Mouse (Mus musculus): ENCODE measurements around the gene Yeats2. TPM values are rescaled to one million over a fixed set of nuclear protein-coding genes. Genes with fewer than 3 reads are reported as not detected.

The Yeats2 gene
- polyA plus RNA-seq, 1 experiment from 2014 or later: 26.6 TPM

DNA sequence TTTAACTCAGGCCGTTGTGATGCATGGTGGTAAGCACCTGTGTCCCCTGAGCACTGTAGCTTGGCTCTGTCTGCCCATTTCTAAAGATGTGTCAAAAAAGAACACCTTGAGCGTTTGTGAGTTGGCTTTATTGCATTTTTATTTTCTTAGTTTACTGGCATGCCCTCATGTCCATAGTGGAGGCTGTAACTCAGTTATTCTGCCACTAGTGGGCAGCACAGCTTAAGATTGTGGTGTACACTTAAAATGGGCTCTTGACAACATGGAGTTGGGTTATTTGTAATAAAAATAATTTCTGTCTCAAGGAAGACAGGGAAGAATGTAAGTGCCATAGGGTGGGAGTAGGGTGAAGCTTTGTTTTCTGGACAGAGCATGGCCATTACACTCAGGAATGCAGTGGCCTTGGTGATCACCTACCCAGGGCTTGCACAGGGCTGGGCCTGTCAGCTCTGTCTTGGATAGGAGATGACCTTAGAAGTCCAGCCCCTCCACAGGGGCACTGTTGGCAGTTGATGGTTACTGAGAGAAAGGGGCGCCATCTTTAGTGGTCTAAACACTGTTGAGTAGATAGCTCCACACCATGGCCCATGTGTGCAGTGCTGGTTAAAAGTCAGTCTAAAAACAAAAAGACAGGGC, 72.8 kb downstream of the Yeats2 start:
- Histone ChIP-seq H3K4me2 (ENCODE audit: low read length) (no peak overlapping the region), H3K27me3 (ENCODE audit: control insufficient read depth, insufficient read depth, low read length) (no peaks in the 10 kb centered on the region), H3K27ac (replicated peaks; ENCODE audit: low read depth, low read length) (no peak overlapping the region), H3K36me3 (ENCODE audit: control insufficient read depth, insufficient read depth, low read length) (peaks cover 92% of the 10 kb centered on the region), H3K9ac (replicated peaks; ENCODE audit: low read length) (no peak overlapping the region), H3K9me3 (ENCODE audit: control insufficient read depth, low read length) (no peaks in the 10 kb centered on the region), H3K4me1 (ENCODE audit: control insufficient read depth, insufficient read depth, low read length) (no peaks in the 10 kb centered on the region), H3K4me3 (replicated peaks; ENCODE audit: low read depth, low read length) (no peak overlapping the region)
- DNase-seq (peak; percentile 81), ATAC-seq (ENCODE audit: low FRiP score, low TSS enrichment) (no peak)
- 96% methylated on average over 3 of the region's 3 CpGs for WGBS

DNA sequence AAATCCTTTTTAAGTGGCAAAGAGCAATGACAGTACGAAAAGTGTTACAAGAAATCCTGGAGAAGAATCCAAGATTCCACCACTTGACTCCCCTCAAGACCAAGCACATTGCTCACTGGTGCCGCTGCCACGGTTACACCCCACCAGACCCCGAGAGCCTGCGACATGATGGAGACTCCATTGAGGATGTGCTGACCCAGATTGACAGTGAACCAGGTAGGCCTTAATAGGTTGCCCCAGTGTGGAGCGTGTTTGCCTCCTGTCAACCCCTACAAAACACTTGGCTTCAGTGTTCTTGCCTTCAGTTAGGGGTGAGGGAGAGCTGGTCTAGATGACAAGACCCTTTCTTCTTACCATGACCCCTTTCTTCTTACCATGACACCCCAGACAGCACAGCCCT, 81.9 kb downstream of the Yeats2 start:
- H3K27me3 ChIP-seq (ENCODE audit: control insufficient read depth, insufficient read depth, low read length): no peaks in the 10 kb centered on the region
- no peak overlapping the region for H3K4me3 ChIP-seq (replicated peaks; ENCODE audit: low read depth, low read length)
- no peaks in the 10 kb centered on the region for H3K9me3 ChIP-seq (ENCODE audit: control insufficient read depth, low read length)
- peaks cover 72% of the 10 kb centered on the region for H3K36me3 ChIP-seq (ENCODE audit: control insufficient read depth, insufficient read depth, low read length)
- WGBS: 97% methylated on average over 6 of the region's 6 CpGs
- H3K4me1 ChIP-seq (ENCODE audit: control insufficient read depth, insufficient read depth, low read length): no peaks in the 10 kb centered on the region
- H3K4me2 ChIP-seq (ENCODE audit: low read length): no peak overlapping the region
- ATAC-seq (ENCODE audit: low FRiP score, low TSS enrichment): no peak
- no peak overlapping the region for H3K9ac ChIP-seq (replicated peaks; ENCODE audit: low read length)
- no peak overlapping the region for H3K27ac ChIP-seq (replicated peaks; ENCODE audit: low read depth, low read length)
- DNase-seq: no peak

DNA sequence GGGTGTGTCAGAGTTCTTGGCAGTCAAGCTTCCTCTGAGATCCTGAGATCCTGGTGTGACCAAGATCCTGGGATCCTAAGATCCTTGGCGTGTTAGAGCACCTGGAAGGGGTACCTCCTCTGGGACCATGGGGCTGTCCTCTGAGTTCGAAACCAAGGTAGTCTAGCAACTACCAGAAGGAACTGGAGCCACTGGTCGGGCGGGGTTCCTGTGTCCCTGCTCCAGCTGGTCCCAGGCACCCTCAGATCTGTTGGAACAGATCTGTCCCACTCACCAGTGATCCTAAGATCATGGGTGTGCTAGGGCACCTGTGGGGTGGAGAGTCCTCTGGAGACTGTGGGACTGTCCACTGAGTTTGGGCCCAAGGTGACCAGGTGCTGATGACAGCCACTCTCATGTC, 85.8 kb downstream of the Yeats2 start:
- Histone ChIP-seq H3K9me3 (ENCODE audit: control insufficient read depth, low read length) (no peaks in the 10 kb centered on the region), H3K36me3 (ENCODE audit: control insufficient read depth, insufficient read depth, low read length) (peaks cover 72% of the 10 kb centered on the region), H3K4me2 (ENCODE audit: low read length) (no peak overlapping the region), H3K9ac (replicated peaks; ENCODE audit: low read length) (no peak overlapping the region), H3K4me3 (replicated peaks; ENCODE audit: low read depth, low read length) (no peak overlapping the region), H3K27me3 (ENCODE audit: control insufficient read depth, insufficient read depth, low read length) (no peaks in the 10 kb centered on the region), H3K4me1 (ENCODE audit: control insufficient read depth, insufficient read depth, low read length) (no peaks in the 10 kb centered on the region), H3K27ac (replicated peaks; ENCODE audit: low read depth, low read length) (no peak overlapping the region)
- ATAC-seq (ENCODE audit: low FRiP score, low TSS enrichment): no peak
- DNase-seq: no peak
- WGBS: 98% methylated on average over 4 of the region's 4 CpGs

DNA sequence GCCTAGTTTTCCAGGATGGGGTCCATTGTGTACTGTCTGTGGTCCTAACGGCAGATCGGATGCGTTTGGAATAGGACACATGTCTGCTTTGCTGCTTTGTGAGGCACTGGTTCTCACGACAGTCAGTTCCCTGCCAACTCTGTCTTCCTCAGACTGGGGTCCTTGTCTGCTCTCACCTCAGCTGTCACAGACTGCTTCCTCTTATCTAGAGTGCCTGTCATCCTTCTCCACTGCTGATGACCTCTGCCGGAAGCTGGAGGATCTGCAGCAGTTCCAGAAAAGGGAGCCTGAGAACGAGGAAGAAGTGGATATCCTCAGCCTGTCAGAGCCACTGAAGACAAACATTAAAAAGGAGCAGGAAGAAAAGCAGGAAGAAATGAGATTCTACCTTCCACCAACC, 86.6 kb downstream of the Yeats2 start:
- Histone ChIP-seq H3K36me3 (ENCODE audit: control insufficient read depth, insufficient read depth, low read length) (peaks cover 70% of the 10 kb centered on the region), H3K4me2 (ENCODE audit: low read length) (no peak overlapping the region), H3K4me3 (replicated peaks; ENCODE audit: low read depth, low read length) (no peak overlapping the region), H3K9ac (replicated peaks; ENCODE audit: low read length) (no peak overlapping the region), H3K4me1 (ENCODE audit: control insufficient read depth, insufficient read depth, low read length) (no peaks in the 10 kb centered on the region), H3K27me3 (ENCODE audit: control insufficient read depth, insufficient read depth, low read length) (no peaks in the 10 kb centered on the region), H3K27ac (replicated peaks; ENCODE audit: low read depth, low read length) (no peak overlapping the region), H3K9me3 (ENCODE audit: control insufficient read depth, low read length) (no peaks in the 10 kb centered on the region)
- WGBS: 89% methylated on average over 6 of the region's 6 CpGs
- ATAC-seq (ENCODE audit: low FRiP score, low TSS enrichment) (no peak), DNase-seq (no peak)

- H3K9ac ChIP-seq (replicated peaks; ENCODE audit: low read length): no peak overlapping the region
- no peaks in the 10 kb centered on the region for H3K4me1 ChIP-seq (ENCODE audit: control insufficient read depth, insufficient read depth, low read length)
- H3K4me3 ChIP-seq (replicated peaks; ENCODE audit: low read depth, low read length): no peak overlapping the region
- no peak for DNase-seq
- WGBS: 97% methylated on average over 5 of the region's 5 CpGs
- no peak for ATAC-seq (ENCODE audit: low FRiP score, low TSS enrichment)
- H3K4me2 ChIP-seq (ENCODE audit: low read length): no peak overlapping the region
- no peak overlapping the region for H3K27ac ChIP-seq (replicated peaks; ENCODE audit: low read depth, low read length)
- peaks cover 69% of the 10 kb centered on the region for H3K36me3 ChIP-seq (ENCODE audit: control insufficient read depth, insufficient read depth, low read length)
- no peaks in the 10 kb centered on the region for H3K27me3 ChIP-seq (ENCODE audit: control insufficient read depth, insufficient read depth, low read length)
- H3K9me3 ChIP-seq (ENCODE audit: control insufficient read depth, low read length): no peaks in the 10 kb centered on the region
These were observed 87.3 kb downstream of the Yeats2 start for GRCm38 (mm10) chr16:20228167-20228566.

GRCm38 (mm10) chr16:20234406-20234805, 93.5 kb downstream of the Yeats2 start:
- H3K27ac ChIP-seq (replicated peaks; ENCODE audit: low read depth, low read length): no peak overlapping the region
- DNase-seq (no peak), ATAC-seq (ENCODE audit: low FRiP score, low TSS enrichment) (no peak)
- H3K9ac ChIP-seq (replicated peaks; ENCODE audit: low read length): no peak overlapping the region
- no peaks in the 10 kb centered on the region for H3K9me3 ChIP-seq (ENCODE audit: control insufficient read depth, low read length)
- H3K27me3 ChIP-seq (ENCODE audit: control insufficient read depth, insufficient read depth, low read length): no peaks in the 10 kb centered on the region
- peaks cover 34% of the 10 kb centered on the region for H3K36me3 ChIP-seq (ENCODE audit: control insufficient read depth, insufficient read depth, low read length)
- H3K4me1 ChIP-seq (ENCODE audit: control insufficient read depth, insufficient read depth, low read length): peaks cover 3% of the 10 kb centered on the region; the same call in 1 of the 2 replicates
- no peak overlapping the region for H3K4me3 ChIP-seq (replicated peaks; ENCODE audit: low read depth, low read length)
- H3K4me2 ChIP-seq (ENCODE audit: low read length): no peak overlapping the region
- 72% methylated on average over 4 of the region's 4 CpGs for WGBS

GRCm38 (mm10) chr16:20237426-20237825, 96.6 kb downstream of the Yeats2 start:
- 30% methylated on average over 4 of the region's 4 CpGs for WGBS
- no peak overlapping the region for H3K4me2 ChIP-seq (ENCODE audit: low read length)
- peaks cover 3% of the 10 kb centered on the region; the same call in 1 of the 2 replicates for H3K4me1 ChIP-seq (ENCODE audit: control insufficient read depth, insufficient read depth, low read length)
- ATAC-seq (ENCODE audit: low FRiP score, low TSS enrichment) (peak; percentile 43; the same call in 1 of the 2 replicates), DNase-seq (peak; percentile 38)
- H3K36me3 ChIP-seq (ENCODE audit: control insufficient read depth, insufficient read depth, low read length): peaks cover 6% of the 10 kb centered on the region; the same call in 1 of the 2 replicates
- peak overlapping the region; percentile 5; the same call in 1 of the 2 replicates for H3K27ac ChIP-seq (replicated peaks; ENCODE audit: low read depth, low read length)
- H3K9ac ChIP-seq (replicated peaks; ENCODE audit: low read length): no peak overlapping the region
- no peaks in the 10 kb centered on the region for H3K9me3 ChIP-seq (ENCODE audit: control insufficient read depth, low read length)
- H3K4me3 ChIP-seq (replicated peaks; ENCODE audit: low read depth, low read length): no peak overlapping the region
- H3K27me3 ChIP-seq (ENCODE audit: control insufficient read depth, insufficient read depth, low read length): no peaks in the 10 kb centered on the region; the same call in 1 of the 2 replicates

- Histone ChIP-seq H3K36me3 (ENCODE audit: control insufficient read depth, insufficient read depth, low read length) (no peaks in the 10 kb centered on the region), H3K4me1 (ENCODE audit: control insufficient read depth, insufficient read depth, low read length) (peaks cover 3% of the 10 kb centered on the region; the same call in 1 of the 2 replicates), H3K27me3 (ENCODE audit: control insufficient read depth, insufficient read depth, low read length) (no peaks in the 10 kb centered on the region; the same call in 1 of the 2 replicates), H3K27ac (replicated peaks; ENCODE audit: low read depth, low read length) (no peak overlapping the region), H3K9ac (replicated peaks; ENCODE audit: low read length) (no peak overlapping the region), H3K9me3 (ENCODE audit: control insufficient read depth, low read length) (no peaks in the 10 kb centered on the region), H3K4me3 (replicated peaks; ENCODE audit: low read depth, low read length) (no peak overlapping the region), H3K4me2 (ENCODE audit: low read length) (no peak overlapping the region)
- 90% methylated on average over 4 of the region's 4 CpGs for whole genome bisulfite sequencing
- ATAC-seq (ENCODE audit: low FRiP score, low TSS enrichment): no peak
- no peak for DNase-seq
These were observed 97.8 kb downstream of the Yeats2 start for GRCm38 (mm10) chr16:20238646-20239045.

Measured in midbrain, embryonic 14.5 days (tissue).